11 mouse cellular contexts compared by ENCODE assay signal in the genomic region with DNA sequence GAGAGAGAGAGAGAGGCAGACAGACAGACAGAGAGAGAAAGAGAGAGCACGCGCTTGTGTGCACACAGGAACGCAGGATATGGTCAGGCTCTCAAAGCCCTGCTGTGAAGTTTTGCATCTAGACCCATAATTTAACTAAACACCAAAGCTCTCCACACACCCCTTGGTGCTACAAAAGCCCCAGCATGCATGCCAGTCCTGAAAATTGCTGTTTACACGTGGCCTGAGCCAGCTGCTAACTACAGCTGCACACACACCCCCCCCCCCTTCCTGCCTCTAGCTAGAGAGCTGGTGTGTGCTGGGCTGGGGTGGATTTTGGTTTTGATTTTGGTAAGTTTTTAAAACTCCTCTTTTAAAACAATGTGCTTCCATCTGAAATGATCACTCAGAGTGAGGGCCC.
DNase-seq lines count a peak whose midpoint lies in the region; ATAC-seq and TF ChIP-seq lines count a peak whose summit lies in the region.
"Had no signal": no experiment of that assay in that cellular context is flagged by ENCODE, and none has a peak within 500 bp of the region (broad histone marks: within the 10 kb centered on the region; RNA-seq: fewer than 3 reads in every experiment).

No protein-coding gene starts in this region.

- no peak overlapping the region for H3K4me3 ChIP-seq in intestine, embryonic 16.5 days (ENCODE audit: low read length)
- H3K4me3 ChIP-seq in intestine, embryonic 15.5 days (replicated peaks): no peak overlapping the region
- no peak overlapping the region for H3K4me3 ChIP-seq in embryonic facial prominence, embryonic 13.5 days
- no peak overlapping the region for H3K4me3 ChIP-seq in neural tube, embryonic 14.5 days (ENCODE audit: low read depth, low read length)
- H3K4me3 ChIP-seq in cerebellum, adult 2 months (replicated peaks; ENCODE audit: insufficient read depth, low read depth, low read length): no peak overlapping the region
- H3K4me3 ChIP-seq: left cerebral cortex, adult 2 months had no signal

- ATAC-seq in intestine, embryonic 16.5 days: no peak
- no peak for ATAC-seq in intestine, embryonic 15.5 days
- ATAC-seq in CD4-positive, CD25-positive, alpha-beta regulatory T cell, adult 4 months: peak; percentile 66
- ATAC-seq in embryonic facial prominence, embryonic 13.5 days (ENCODE audit: insufficient number of reproducible peaks, insufficient read depth, low FRiP score, low TSS enrichment, low read depth): no peak
- ATAC-seq in neural tube, embryonic 14.5 days (ENCODE audit: low read depth): no peak
- ATAC-seq in erythroblast, adult 5-6 weeks (replicated peaks; ENCODE audit: low FRiP score, poor library complexity, severe bottlenecking): no peak

- no peak for TF ChIP-seq CTCF in cerebellum, adult 2 months (IDR thresholded peaks at IDR 0.05; ENCODE audit: borderline replicate concordance, insufficient read depth, low read depth, low read length)

- H3K27ac ChIP-seq in intestine, embryonic 16.5 days (ENCODE audit: low read length): peak overlapping the region; percentile 4; the same call in 1 of the 2 replicates
- H3K27ac ChIP-seq in intestine, embryonic 15.5 days: no peak overlapping the region
- peak overlapping the region; percentile 81; the same call in 1 of the 2 replicates for H3K27ac ChIP-seq in embryonic facial prominence, embryonic 13.5 days
- peak overlapping the region; percentile 58 for H3K27ac ChIP-seq in neural tube, embryonic 14.5 days (ENCODE audit: low read depth, low read length)
- no peak overlapping the region for H3K27ac ChIP-seq in cerebellum, adult 2 months (ENCODE audit: insufficient read depth, low read length)
- H3K27ac ChIP-seq: left cerebral cortex, adult 2 months had no signal

- no peaks in the 10 kb centered on the region for H3K9me3 ChIP-seq in intestine, embryonic 16.5 days (ENCODE audit: control insufficient read depth, low read length)
- H3K9me3 ChIP-seq in intestine, embryonic 15.5 days: no peaks in the 10 kb centered on the region
- no peaks in the 10 kb centered on the region for H3K9me3 ChIP-seq in embryonic facial prominence, embryonic 13.5 days
- H3K9me3 ChIP-seq in neural tube, embryonic 14.5 days (ENCODE audit: control insufficient read depth, low read length): no peaks in the 10 kb centered on the region

- TF ChIP-seq POLR2A in cerebellum, adult 2 months (IDR thresholded peaks at IDR 0.05; ENCODE audit: borderline replicate concordance, insufficient read depth, low read length): no peak

- H3K4me2 ChIP-seq in intestine, embryonic 16.5 days (ENCODE audit: low read depth, low read length): no peak overlapping the region
- H3K4me2 ChIP-seq in intestine, embryonic 15.5 days (replicated peaks): no peak overlapping the region
- H3K4me2 ChIP-seq in embryonic facial prominence, embryonic 13.5 days: no peak overlapping the region
- H3K4me2 ChIP-seq in neural tube, embryonic 14.5 days (ENCODE audit: low read depth, low read length): no peak overlapping the region

- H3K36me3 ChIP-seq in intestine, embryonic 16.5 days (ENCODE audit: control insufficient read depth, insufficient read depth, low read length): no peaks in the 10 kb centered on the region
- H3K36me3 ChIP-seq in intestine, embryonic 15.5 days: no peaks in the 10 kb centered on the region
- no peaks in the 10 kb centered on the region for H3K36me3 ChIP-seq in embryonic facial prominence, embryonic 13.5 days
- no peaks in the 10 kb centered on the region for H3K36me3 ChIP-seq in neural tube, embryonic 14.5 days (ENCODE audit: control insufficient read depth, insufficient read depth, low read length)

- no peaks in the 10 kb centered on the region for H3K27me3 ChIP-seq in intestine, embryonic 16.5 days (replicated peaks; ENCODE audit: control insufficient read depth, insufficient read depth, low read length)
- H3K27me3 ChIP-seq in intestine, embryonic 15.5 days (replicated peaks): no peaks in the 10 kb centered on the region
- H3K27me3 ChIP-seq in embryonic facial prominence, embryonic 13.5 days: no peaks in the 10 kb centered on the region
- no peaks in the 10 kb centered on the region for H3K27me3 ChIP-seq in neural tube, embryonic 14.5 days (ENCODE audit: control insufficient read depth, insufficient read depth, low read length)
- H3K27me3 ChIP-seq in cerebellum, adult 2 months (ENCODE audit: control insufficient read depth, insufficient read depth, low read length): no peaks in the 10 kb centered on the region

- peaks cover 30% of the 10 kb centered on the region for H3K4me1 ChIP-seq in intestine, embryonic 16.5 days (ENCODE audit: control insufficient read depth, insufficient read depth, low read length)
- H3K4me1 ChIP-seq in intestine, embryonic 15.5 days (replicated peaks): peaks cover 41% of the 10 kb centered on the region
- peaks cover 72% of the 10 kb centered on the region for H3K4me1 ChIP-seq in embryonic facial prominence, embryonic 13.5 days
- H3K4me1 ChIP-seq in neural tube, embryonic 14.5 days (ENCODE audit: control insufficient read depth, insufficient read depth, low read length): peaks cover 53% of the 10 kb centered on the region
- peaks cover 22% of the 10 kb centered on the region for H3K4me1 ChIP-seq in cerebellum, adult 2 months (ENCODE audit: control insufficient read depth, insufficient read depth, low read length)

- no peak for DNase-seq in cerebellum, adult 2 months
- no peak for DNase-seq in right cerebral cortex, adult 2 months (ENCODE audit: low spot score in 2 of 2)
- DNase-seq: cerebellum, postnatal 10 days; gastrocnemius, postnatal 25 days had no signal

- 54% methylated on average over 4 of the region's 4 CpGs for whole genome bisulfite sequencing in intestine, embryonic 16.5 days
- WGBS in intestine, embryonic 15.5 days: 36% methylated on average over 4 of the region's 4 CpGs
- WGBS in embryonic facial prominence, embryonic 13.5 days: 31% methylated on average over 3 of the region's 4 CpGs
- WGBS in neural tube, embryonic 14.5 days: 22% methylated on average over 4 of the region's 4 CpGs
- WGBS in cerebellum, adult 2 months: 70% methylated on average over 4 of the region's 4 CpGs

- H3K9ac ChIP-seq in intestine, embryonic 16.5 days (ENCODE audit: low read depth, low read length): no peak overlapping the region
- H3K9ac ChIP-seq in intestine, embryonic 15.5 days: no peak overlapping the region
- H3K9ac ChIP-seq in embryonic facial prominence, embryonic 13.5 days: no peak overlapping the region
- H3K9ac ChIP-seq in neural tube, embryonic 14.5 days (replicated peaks; ENCODE audit: low read depth, low read length): no peak overlapping the region

Comparison
In these comparisons a context has a peak if more than half of its experiments do, and no peak if none do; other contexts are left out.
1. H3K27ac ChIP-seq: peak in intestine, embryonic 16.5 days (single experiment), embryonic facial prominence, embryonic 13.5 days (single experiment) and neural tube, embryonic 14.5 days (single experiment); none in intestine, embryonic 15.5 days (single experiment) and cerebellum, adult 2 months (single experiment).